Mouse (Mus musculus) heart, postnatal 36 days (tissue): Measurements from ENCODE around the gene Phf20. TPM values are rescaled to one million over a fixed set of nuclear protein-coding genes. Genes with fewer than 3 reads are reported as not detected.
"Not testable (repeated sequence)": the region's sequence is repeated elsewhere in the genome, so short reads cannot be mapped to it uniquely, and the experiment has no call there.

Experiments used
- DNase-seq, 2 experiments: peaks; one replicate each; pipeline ENCODE4 v3.0.0; 2021 to 2022
- intact Hi-C: fragments of 180-260 bp; cut with DNase I; formaldehyde crosslinking; loops from one replicate; pipeline ENCODE4 v1.15.1; 2025
- total RNA-seq, 2 experiments: library from RNA; stranded (reverse); gene quantifications; 2 replicates each; pipeline ENCODE4 v1.2.3; 2021

Gene Phf20
- total RNA-seq, 2 experiments from 2014 or later, result 19.3 to 23.8 TPM

GRCm38 (mm10) chr2:156194571-156194970 lies 1.7 kb upstream of the Phf20 start:
- no peak for DNase-seq
- intact Hi-C loops, result no loop called here

- intact Hi-C loops, result no loop called here
- no peak for DNase-seq
Observed at GRCm38 (mm10) chr2:156197129-156197911, 1.1 kb downstream of the Phf20 start.

- DNase-seq, result no peak
Observed at GRCm38 (mm10) chr2:156199944-156200343, 3.7 kb downstream of the Phf20 start.

GRCm38 (mm10) chr2:156201486-156201885 lies 5.2 kb downstream of the Phf20 start:
- intact Hi-C loops, result loop anchor here (5.0 kb wide), 1 partner anchor 56 kb away; no protein-coding TSS in a partner anchor
- DNase-seq, result no peak

More at GRCm38 (mm10) chr2:156199944-156200343, 3.7 kb downstream of the Phf20 start:
- intact Hi-C loops, result loop anchor here (5.0 kb wide), 1 partner anchor 57 kb away; no protein-coding TSS in a partner anchor

GRCm38 (mm10) chr2:156202848-156203437 lies 6.7 kb downstream of the Phf20 start:
- intact Hi-C loops, result loop anchor here (5.0 kb wide), 1 partner anchor 54 kb away; no protein-coding TSS in a partner anchor
- peak; percentile 43 to 54 for DNase-seq

GRCm38 (mm10) chr2:156203917-156204316 lies 7.7 kb downstream of the Phf20 start:
- no peak for DNase-seq
- intact Hi-C loops, result loop anchor here (5.0 kb wide), 1 partner anchor 53 kb away; no protein-coding TSS in a partner anchor

- DNase-seq, result no peak
- intact Hi-C loops, result no loop called here
Observed at GRCm38 (mm10) chr2:156217786-156218185, 21.5 kb downstream of the Phf20 start.

- intact Hi-C loops, result no loop called here
- DNase-seq, result no peak
Observed at GRCm38 (mm10) chr2:156222100-156222499, 25.8 kb downstream of the Phf20 start.

GRCm38 (mm10) chr2:156224043-156224442 lies 27.8 kb downstream of the Phf20 start:
- intact Hi-C loops, result no loop called here
- DNase-seq, result no peak

GRCm38 (mm10) chr2:156227689-156228088 lies 31.4 kb downstream of the Phf20 start:
- no peak for DNase-seq
- intact Hi-C loops, result no loop called here

- DNase-seq, result no peak
- intact Hi-C loops, result no loop called here
Observed at GRCm38 (mm10) chr2:156229171-156229570, 32.9 kb downstream of the Phf20 start.

GRCm38 (mm10) chr2:156231340-156231739 lies 35.1 kb downstream of the Phf20 start:
- intact Hi-C loops, result no loop called here
- no peak for DNase-seq

- intact Hi-C loops, result no loop called here
- DNase-seq, result no peak
Observed at GRCm38 (mm10) chr2:156233275-156233948, 37.1 kb downstream of the Phf20 start.

- DNase-seq, intact Hi-C loops: not testable (repeated sequence)
Observed at GRCm38 (mm10) chr2:156234016-156234415, 37.8 kb downstream of the Phf20 start.

- intact Hi-C loops, result no loop called here
- peak in 1 of 2 experiments; percentile 24 for DNase-seq
Observed at GRCm38 (mm10) chr2:156235847-156236246, 39.6 kb downstream of the Phf20 start.

- no peak for DNase-seq
- intact Hi-C loops, result no loop called here
Observed at GRCm38 (mm10) chr2:156241662-156242061, 45.4 kb downstream of the Phf20 start.

GRCm38 (mm10) chr2:156243011-156243410 lies 46.7 kb downstream of the Phf20 start:
- intact Hi-C loops, result no loop called here
- no peak for DNase-seq

GRCm38 (mm10) chr2:156247599-156247998 lies 51.3 kb downstream of the Phf20 start:
- DNase-seq, result no peak
- intact Hi-C loops, result no loop called here

GRCm38 (mm10) chr2:156250761-156251160 lies 54.5 kb downstream of the Phf20 start:
- no peak for DNase-seq
- intact Hi-C loops, result no loop called here

GRCm38 (mm10) chr2:156251291-156251690 lies 55.0 kb downstream of the Phf20 start:
- intact Hi-C loops, result no loop called here

GRCm38 (mm10) chr2:156257051-156257450 lies 60.8 kb downstream of the Phf20 start:
- peak; percentile 41 to 51 for DNase-seq
- intact Hi-C loops, result loop anchor here (5.0 kb wide), 2 partner anchors 55 to 75 kb away; partner anchors contain the start of gene Rbm39

More at GRCm38 (mm10) chr2:156251291-156251690, 55.0 kb downstream of the Phf20 start:
- no peak for DNase-seq
